Mouse (Mus musculus) cerebellum, postnatal 10 days (tissue): Measurements from ENCODE around the gene Larp4.
"Not testable (repeated sequence)": the region's sequence is repeated elsewhere in the genome, so short reads cannot be mapped to it uniquely, and the experiment has no call there.

ENCODE experiments used
- DNase-seq, 2 experiments: peaks; one replicate each; pipeline ENCODE4 v3.0.0; 2021; ENCODE audit warnings: mixed read lengths in 2 of 2

Gene Larp4

DNA sequence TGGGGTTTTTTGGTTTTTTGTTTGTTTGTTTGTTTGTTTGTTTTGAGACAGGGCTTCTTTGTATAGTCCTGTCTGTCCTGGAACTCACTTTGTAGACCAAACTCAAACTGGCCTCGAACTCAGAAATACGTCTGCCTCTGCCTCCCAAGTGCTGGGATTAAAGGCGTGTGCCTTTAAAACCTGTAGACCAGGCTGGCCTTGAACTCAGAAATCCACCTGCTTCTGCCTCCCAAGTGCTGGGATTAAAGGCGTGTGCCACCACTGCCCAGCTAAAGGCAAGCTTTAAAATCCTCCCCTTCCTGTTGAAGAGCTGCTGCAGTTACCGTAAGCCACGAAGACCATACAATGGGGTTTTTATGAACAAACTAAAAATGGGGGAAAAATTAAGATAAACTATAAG lies at the start of gene Larp4:
TSS of gene Larp4 (plus strand) at position 301 of the 400 bp plus-strand sequence.
- not testable (repeated sequence) for DNase-seq

DNA sequence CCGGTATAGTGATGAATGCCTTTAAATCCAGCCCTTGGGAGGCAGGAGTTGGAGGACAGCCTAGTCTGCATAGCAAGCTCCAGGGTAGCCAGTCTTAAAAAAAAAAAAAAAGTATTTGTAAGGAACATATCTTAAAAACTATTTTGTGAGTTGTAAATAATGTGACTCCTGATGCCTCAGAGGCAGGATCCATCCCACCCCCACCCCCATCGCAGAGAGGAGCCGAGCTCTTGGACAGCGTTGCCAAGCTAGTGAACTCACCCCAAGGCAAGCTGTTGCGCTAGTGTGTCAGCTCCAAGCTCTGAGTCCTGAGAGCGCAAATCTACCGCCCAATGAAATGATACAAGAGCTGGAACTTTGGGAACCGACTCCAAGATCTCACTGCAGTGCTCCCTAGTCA lies 38.6 kb upstream of the Larp4 start:
- no peak for DNase-seq

DNA sequence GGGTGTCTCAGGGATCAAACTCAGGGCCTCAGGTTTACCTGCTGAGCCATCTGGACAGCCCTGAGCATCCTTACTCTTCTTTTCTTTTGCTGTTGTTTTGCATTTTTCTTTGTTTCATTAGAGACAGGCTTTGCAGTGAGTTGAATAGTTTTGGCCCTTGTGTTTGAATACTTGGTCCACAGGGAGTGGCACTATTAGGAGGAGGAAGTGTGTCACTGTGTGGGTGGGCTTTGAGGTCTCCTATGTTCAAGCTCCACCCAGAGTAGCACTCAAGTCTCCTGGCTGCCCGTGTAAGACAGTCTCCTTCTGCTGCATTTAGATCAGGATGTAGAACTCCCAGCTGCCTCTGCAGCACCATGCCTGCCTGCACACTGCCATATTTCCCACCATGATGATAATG lies 35.4 kb upstream of the Larp4 start:
- DNase-seq = no peak

DNA sequence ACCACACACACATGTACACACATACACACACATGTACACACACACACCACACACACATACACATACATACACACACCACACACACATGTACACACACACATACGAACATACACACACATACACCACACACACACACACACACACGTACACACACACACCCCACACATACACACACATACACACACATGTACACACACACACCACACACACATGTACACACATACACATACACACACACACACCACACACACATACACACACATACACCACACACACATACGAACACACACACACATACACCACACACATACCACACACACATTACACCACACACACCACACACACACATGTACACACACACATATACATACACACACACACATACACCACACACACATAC lies 33.2 kb upstream of the Larp4 start:
- no peak for DNase-seq

DNA sequence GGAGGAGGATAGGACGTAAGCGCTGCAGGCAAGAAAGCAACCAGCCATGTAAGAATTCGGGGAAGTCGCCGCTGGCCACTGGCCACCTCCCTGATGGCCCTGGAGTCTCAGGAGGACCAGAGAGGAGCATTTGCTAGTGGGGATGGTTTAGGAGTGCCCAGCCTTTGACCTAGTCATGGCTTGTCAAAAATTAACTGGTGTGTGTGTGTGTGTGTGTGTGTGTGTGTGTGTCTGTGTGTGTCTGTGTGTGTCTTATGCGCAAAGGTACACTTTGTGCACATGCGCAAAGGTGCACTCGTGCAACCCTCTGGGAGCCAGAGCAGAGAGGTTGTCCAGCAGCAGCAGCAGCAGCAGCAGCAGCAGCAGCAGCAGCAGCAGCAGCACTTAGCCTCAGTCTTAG lies 32.0 kb upstream of the Larp4 start:
- no peak for DNase-seq

DNA sequence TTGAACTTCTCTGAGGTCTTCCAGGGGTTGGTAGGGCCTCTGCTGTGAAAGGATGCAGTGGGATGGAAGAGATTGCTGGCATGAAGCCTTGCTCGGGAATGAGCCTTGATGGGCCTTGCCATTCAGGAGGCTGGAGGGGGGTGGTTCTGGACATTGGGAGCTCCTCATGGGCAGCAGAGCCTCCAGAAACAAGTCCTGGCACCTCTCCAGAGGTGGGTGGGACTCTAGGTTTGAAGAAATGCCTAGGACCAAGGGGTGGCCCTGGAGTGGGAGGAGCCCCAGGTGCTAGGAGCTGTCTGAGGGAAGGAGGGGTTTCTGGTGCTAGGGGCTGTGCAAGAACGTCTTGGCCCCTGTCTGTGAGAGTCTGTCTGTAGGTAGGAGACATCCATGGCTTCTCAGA lies 29.4 kb upstream of the Larp4 start:
- DNase-seq = peak; percentile 38 to 51

DNA sequence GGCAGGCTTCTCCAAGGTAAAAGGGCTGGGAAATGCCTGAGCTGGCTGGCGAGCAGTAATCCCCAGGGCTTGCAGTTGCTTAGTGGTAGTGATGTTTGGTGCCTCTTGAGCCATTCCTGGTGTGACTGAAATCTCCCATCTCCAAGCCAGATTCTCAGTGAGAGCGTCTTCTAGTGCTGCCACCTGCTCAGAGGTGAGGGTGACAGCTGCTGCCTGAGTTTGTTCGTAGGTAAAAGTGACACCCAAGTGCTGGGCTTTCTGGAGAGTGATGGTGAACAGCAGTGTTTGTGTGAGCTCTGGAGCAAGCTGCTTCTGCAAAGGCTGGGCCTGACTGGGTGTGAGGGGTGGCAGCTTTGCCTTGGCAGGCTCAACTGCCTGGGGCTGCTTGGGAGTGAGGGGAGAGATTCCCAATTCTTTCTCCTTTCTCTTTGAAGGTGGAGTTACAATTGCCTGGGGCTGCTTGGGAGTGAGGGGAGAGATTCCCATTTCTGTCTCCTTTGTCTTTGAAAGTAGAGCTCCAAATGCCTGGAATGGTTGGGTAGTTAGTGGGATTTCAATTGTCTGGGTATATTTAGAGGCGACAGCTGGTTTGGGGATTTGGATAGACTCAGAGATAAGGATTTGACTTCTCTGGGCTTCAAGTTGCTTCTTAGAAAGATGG lies 28.8 kb upstream of the Larp4 start:
- DNase-seq = no peak

DNA sequence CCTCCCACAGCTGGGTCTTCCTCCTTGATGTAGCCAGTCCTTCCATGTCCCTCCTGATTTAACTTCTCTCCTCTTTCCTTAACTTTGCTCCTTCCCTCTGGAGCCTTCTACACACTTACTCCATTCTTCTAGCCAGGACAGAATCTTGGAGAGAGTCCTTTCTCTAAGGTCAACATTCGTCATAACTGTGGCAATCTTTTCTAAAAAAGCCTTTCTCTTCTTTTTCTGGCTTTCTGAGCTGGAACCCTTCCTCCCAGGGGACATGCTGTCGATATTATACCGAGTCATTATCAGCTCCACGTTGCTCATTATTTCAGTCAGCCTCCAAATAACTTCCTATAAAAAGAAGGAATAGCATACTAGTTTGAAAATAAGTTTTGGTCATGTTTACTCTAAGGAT lies 14.5 kb upstream of the Larp4 start:
- no peak for DNase-seq

DNA sequence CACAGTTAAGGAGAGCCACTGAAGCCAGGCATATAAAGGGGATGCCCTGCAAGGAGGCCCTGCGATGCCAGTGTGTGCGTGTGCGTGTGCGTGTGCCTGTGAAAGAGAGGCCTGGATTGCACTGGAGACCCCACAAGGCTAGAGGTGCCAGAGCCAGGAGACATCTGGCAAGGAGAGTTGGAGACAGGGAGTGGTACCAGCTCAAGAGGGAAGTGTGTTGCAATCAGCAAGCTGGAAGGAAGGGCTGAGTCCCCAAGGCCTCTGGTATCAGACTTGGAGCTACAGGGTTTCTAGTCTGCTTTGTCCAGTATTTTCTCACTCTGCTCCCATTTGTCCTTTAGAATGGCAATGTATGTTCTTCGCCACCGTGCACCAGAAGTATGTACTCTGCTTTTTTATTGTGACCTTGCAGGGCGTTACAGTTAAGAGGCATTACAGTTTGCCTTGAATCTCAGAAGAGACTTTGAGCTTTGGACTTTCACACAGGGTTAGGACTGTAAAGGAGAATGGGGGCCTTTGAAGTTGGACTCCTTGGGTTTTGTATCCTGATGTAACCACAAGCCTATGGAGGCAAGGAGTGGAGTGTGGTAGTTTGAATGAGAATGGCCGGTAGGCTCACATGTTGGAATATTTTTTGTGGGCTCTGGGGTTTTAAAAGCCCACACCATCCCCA lies 4.6 kb upstream of the Larp4 start:
- no peak for DNase-seq

DNA sequence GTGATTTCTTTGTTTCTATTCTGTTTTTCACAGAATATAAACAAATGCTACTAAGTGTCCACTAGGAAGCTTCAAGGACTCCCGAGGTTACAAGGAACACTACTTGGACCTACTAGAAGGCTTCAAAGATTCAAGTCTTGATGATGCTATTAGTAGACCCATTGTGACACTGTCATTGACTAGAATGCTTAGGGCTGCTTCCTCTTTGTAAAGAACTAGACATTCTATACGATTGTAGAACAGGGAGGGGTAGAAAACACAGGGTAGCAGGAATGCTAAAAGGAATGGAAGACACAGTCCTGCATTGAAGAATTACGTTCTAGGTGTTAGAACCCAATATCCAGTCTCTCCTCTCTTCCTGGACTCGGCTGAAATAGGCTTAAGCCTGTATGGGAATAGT lies 2.9 kb upstream of the Larp4 start, which contains the start of gene Fam186a:
TSS of gene Fam186a (minus strand) at position 101 of the 400 bp plus-strand sequence.
- no peak for DNase-seq

DNA sequence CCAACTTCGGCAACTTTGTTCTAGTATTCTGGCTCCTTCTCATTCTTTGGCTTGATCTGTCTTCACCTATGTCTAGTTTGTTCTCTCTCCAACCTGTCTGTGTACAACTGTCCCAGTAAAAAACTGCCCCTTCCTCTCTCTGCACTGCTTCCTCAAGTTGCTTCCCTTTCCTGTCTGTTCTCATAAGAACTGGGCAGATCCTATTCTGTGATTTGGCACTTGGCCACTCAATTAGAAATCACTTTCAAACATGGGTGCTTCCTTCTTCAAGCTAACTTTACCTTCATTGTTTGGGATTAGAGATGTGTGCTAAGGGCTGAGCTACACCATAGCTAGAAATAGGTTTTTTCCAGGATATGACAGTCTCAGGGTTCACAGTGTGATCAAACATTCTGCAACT lies 741 bp downstream of the Larp4 start:
- no peak for DNase-seq

DNA sequence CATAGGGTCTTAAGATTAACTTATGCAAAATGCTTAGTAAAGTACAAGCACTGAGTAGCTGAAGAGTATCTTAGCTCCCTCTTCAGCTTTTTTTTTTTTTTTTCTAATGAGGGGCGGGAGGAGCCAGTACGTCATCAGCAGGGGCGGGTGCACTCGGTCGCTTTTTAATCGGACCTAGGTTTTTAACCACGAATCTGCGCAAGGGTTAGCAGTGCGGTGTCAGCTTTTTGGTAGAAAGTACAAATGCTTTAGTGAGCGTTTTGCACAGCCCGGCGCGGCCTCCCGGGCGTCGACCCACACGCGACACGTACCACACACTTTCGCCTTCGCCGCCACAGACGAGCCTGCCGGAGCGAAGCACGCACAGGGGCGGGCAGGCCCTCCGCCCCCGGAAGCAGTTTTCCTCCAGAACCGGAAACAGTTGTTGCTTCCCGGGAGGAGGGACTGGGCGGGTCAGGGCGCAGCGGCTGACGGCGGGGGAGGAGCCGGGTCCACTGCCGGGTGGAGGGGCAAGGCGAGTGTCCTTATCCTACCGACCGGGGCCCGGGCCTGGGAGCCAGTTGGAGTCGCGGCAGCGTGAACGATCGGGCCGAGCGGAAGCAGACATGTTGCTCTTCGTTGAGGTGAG lies 2.6 kb downstream of the Larp4 start:
- peak; percentile 97 to 98 for DNase-seq

DNA sequence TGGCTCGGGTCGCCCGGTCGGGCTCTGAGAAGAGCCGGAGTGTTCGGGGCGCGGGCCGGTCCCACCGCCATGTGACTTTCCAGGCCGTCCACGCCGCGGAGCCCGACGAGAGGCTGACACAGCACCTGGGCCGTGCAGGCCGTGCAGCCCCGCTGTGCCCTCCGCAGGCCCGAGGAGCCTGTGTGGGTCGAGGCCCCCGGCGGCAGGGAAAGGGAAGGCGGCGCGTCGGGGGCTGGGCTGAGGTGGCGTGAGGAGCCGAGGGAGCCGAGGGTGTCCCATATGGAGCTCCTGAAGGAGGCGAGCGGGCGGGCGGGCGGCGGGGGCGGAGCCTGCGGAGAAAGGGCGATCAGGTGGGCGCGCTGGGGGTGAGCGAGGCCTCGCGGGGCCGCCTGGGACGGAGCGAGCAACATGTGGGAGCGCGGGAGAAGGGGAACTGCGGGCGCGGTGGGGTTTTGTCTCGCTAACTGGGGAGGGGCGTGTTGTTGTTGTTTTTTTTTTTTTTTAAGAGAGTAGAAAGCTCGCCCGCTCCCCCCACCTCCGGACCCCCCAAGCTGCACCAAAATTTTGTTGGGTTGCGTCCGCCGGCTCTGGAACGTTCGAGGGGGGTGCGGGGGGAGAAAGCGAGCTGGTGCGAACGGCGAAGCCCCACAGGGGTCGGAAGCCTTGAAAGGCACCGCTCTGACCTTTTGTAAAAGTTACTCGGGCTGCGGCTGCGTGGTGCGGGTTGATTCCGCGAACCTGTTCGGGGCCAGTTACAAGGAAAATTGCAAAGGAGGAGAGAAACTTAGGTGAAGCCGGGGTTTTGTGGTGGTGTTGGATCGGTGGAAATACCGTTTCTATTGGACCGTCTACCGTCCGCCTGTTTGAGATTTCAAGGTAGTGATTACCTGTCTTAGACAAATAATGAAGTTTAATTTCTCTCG lies 3.4 kb downstream of the Larp4 start:
- peak in 1 of 2 experiments; percentile 79 for DNase-seq

DNA sequence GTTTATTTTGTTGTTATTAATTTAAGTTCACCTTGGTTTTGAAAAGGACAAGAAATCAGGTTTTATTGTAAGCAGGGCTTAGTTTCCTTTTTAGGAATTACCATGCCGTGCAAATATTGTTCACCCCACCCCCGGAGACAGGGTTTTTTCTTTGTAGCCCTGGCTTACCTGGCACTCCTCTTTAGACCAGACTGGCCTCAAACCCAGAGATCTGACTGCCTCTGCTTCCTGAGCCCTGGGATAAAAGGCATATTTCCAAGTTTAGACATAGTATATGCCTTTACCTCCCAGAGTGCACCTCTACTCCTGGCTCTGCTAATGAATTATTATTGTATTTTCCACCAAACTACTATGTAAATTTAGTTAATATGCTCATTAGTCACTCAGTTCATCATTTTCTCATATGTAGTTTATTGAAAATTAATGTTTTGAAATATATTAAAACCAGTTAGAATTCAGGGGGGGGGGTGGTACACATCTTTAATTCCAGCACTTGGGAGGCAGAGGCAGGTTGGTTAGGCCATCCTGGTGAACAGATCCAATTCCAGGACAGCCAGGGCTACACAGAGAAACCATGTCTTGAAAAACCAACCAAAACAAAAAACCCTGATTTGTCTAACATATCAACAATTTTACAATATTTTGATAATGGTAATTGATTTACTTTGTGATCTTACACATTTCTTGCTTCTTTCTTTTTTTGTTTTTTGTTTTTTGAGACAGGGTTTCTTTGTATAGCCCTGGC lies 4.8 kb downstream of the Larp4 start:
- no peak for DNase-seq

DNA sequence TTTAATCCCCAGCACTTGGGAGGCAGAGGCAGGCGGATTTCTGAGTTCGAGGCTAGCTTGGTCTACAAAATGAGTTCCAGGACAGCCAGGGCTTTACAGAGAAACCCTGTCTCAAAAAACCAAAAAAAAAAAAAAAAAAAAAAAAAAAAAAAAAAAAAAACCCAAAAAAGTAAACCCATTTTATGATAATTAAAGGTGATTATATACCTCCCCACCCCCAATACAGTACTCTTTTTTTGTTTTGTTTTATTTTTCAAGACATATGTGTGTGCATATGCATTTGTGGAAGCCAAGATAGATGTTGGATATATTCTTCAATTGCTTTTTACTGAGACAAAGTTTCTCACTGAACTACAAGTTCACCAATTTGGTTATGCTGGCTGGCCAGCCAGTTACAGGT lies 6.3 kb downstream of the Larp4 start:
- not testable (repeated sequence) for DNase-seq

DNA sequence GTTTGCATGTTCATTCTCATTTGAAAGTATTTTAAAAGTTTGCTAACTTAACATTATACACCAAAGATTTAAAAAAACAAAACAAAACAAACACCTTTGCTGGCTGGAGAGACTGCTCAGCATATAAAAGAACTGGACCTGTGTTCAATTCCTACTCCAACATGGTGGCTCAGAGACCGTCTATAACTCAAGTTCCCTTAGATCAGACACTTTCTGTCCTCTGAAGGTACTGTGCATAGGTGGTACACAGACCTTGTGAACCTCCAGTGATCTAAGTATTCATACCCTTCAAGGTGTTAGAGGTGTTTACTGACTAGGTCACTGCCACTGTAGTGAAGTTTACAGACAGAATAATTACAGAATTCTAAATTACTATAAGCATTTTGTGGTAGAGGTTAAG lies 9.4 kb downstream of the Larp4 start:
- DNase-seq = no peak

DNA sequence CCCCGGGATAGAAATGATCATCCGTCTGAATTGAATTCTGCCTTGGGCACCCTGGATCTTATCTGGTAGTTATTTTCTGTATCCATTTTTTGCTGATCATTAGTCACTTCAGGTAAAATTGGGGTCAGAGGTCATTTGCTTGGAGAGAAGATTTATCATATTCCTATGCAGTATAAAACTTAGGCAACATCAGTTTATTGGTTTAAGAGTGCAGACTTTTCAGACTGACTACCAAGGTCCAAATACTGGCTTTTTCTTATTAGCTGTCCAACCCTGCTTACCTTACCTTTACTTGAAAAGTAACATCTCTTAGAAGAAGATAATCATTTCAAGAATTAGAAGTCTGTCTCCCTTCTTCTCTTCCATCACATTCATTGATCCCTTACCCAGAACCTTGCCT lies 9.8 kb downstream of the Larp4 start:
- DNase-seq = no peak

DNA sequence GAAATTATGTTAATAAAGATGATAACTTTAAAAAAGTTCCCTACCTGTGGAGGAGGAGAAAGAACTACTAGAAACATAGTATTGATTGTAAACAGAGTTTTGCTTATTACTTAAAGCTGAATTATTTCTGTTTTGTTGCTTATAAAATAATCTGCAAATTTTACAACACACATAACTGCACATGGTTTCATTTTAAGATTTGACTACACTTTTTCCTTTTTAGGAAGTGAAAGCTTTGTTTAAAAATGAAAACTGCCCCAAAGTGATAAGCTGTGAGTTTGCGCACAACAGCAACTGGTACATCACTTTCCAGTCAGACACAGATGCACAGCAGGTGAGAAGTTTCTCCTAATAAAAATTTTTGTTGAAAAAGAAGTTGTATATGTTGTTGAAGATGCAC lies 23.2 kb downstream of the Larp4 start:
- DNase-seq = no peak

DNA sequence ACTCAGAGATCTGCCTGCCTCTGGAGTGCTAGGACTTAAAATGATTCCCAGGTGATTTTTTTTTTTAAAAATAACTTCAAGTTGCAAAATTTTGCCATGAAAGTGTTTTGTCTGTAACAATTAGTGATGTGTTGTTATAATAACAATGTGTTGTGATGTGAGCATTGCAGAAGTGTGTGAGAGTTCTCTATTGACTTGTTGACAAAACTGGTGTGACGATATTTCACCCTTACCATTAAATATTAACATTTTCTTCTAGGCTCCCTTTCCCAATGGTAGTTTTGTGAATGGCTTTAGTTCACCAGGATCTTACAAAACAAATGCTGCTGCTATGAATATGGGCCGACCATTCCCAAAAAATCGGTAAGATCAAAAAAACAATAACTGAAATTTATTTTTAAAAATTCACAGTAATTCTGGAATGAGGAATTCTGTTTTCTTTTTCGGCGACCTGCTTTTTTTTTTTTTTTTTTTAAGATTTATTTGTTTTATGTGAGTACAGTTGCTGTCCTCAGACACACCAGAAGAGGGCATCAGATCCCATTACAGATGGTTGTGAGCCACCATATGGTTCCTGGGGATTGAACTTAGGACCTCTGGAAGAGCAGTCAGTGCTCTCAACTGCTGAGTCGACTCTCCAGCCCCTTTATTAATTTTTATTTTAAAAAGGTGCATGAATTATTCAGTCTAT lies 27.4 kb downstream of the Larp4 start:
- no peak for DNase-seq

DNA sequence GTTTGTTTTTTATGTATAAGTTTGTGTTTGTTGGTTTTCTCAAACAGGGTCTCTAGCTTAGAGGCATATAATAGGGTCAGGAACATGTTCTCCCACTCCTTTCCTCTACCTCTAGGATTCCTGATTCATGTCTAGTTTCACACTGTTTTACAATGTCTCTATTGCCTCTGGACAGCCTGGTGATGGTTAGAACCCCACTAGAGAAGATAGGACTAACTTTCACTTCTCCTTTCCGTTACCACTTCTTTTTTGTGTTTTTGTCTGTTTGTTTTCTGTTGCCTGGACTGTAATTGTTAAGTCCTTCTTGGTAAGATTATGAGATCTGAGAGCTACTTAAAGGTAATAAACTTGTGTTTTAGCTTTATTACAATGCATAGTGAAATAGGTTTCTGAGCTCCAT lies 29.5 kb downstream of the Larp4 start:
- no peak for DNase-seq

DNA sequence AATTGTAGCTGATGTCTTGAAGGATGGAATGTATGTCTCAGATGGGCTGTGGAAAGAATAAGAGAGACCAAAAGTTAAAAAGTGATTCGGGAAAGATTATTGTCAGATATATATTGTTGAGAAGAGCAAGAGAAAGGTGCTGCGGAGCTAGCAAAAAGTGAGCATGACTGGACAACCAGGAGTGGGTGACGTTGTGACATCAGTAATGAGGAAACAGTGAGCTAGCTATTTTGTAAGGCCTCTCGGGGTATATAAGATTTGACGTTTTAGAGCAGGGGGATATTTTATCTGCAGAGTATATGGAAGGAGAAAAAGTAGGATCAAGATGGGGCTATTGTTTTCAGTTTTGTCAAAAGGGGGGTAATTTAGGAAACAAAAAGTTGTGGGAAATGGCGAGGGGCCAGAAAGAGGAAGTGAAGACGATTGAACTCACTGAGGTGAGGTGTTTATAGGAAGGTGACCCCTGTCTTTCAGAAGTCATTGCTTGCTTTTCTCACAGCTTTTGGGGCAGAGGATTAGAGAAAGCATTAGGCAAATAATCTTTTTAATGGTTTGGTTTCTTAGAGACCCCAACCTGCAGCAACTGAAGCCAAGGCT lies 34.9 kb downstream of the Larp4 start:
- no peak for DNase-seq
